Mouse (Mus musculus): ENCODE data around the gene Smcr8. TPM values are rescaled to one million over a fixed set of nuclear protein-coding genes. Genes with fewer than 3 reads are reported as not detected.

Gene Smcr8
- polyA plus RNA-seq (2017; shearing (Covaris generic)): 12.6 TPM

DNA sequence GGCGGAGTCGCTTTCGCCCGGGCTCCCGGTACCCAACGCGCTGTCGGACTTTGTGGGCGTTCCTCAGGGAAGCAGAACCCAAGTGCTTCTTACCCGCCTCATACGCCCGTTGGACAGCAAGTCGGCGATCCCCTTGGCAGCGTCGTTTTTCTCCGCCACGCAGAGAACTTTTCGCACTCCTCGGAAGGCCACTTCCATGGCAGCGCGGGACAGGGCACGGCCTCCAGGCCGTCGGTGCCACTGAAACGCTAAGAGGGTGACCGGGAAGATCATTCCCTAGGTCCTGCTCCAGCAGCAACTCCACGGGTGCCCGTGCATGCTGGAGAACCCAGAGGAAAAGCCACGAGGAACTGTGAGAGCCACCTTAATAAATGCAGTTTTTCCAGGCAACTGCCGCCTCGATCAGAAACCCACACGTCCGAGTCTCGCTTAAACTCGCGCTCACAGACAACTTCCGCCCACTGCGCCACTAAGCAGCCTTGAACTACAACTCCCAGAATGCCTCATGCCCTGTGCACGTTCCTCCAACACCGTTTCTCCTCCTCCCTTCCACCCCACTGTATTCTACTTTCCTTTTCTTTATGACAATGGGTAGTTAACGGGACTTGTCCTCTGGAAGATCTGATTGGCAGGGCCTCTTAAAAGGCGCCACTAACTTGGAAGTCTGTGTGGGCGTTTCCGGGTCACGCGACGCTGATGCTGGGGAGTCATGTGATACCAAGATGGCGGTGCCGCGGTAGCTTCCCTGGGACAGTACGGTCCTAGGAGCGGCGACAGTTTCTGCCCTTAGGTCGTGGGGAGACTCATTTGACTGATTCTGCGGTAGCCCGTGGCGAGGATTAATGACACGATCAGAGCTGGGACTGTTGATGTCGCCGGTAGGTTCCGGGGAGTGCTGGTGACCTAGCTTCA lies at the start of gene Smcr8, which contains the start of gene Top3a:
TSS of gene Smcr8 (plus strand) at position 696 of the 912 bp plus-strand sequence.
TSS of gene Top3a (minus strand) at position 537 of the 912 bp plus-strand sequence.

DNA sequence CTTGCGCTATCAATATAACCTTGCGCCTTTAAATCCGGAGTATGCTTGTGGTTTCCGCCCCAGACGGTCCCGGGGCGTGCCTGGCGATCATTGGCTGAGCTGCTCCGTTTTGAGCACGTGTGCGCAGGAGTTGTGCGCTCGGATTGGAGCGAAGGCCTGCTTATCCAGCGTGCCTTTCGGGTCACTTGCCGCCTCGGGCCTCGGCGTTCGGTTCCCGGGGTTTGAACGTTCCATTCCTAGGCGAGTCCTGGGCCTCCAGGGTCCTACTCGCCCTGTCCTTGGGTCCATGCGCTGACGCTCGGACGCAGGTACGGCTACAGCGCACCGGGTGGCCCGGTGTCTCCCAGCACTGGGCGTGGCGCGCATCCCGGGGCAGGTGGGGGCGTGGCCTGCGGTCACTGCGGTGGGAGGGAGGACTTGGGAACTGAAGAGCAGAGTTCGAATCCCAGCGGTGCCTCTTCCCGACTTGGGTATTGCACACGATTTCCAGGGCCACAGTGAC lies 49.0 kb upstream of the Smcr8 start, which contains the start of gene Mief2:
TSS of gene Mief2 (plus strand) at position 139 of the 502 bp plus-strand sequence.

GRCm38 (mm10) chr11:60811618-60812017 lies 34.3 kb downstream of the Smcr8 start, which contains the start of gene Shmt1:
Shmt1 (minus strand) TSS chr11:60811718.

GRCm38 (mm10) chr11:60830433-60831052 lies 53.2 kb downstream of the Smcr8 start, which contains the start of gene Dhrs7b:
Dhrs7b (plus strand) TSS chr11:60830631.

Other genes starting within 250 kb of the Smcr8 start
- gene Alkbh5, start 241.1 kb upstream of the Smcr8 start, polyA plus RNA-seq (2017; shearing (Covaris generic)): 46.0 TPM
- 30.8 TPM for gene Llgl1, start 77.8 kb upstream of the Smcr8 start, polyA plus RNA-seq (2017; shearing (Covaris generic))
- 150 TPM for gene Flii, start 50.3 kb upstream of the Smcr8 start, polyA plus RNA-seq (2017; shearing (Covaris generic))
- gene Mief2, start 49.1 kb upstream of the Smcr8 start, polyA plus RNA-seq (2017; shearing (Covaris generic)): 12.4 TPM
- 17.7 TPM for gene Top3a, start 159 bp upstream of the Smcr8 start, polyA plus RNA-seq (2017; shearing (Covaris generic))
- gene Shmt1, start 34.2 kb downstream of the Smcr8 start, polyA plus RNA-seq (2017; shearing (Covaris generic)): 5.4 TPM
- gene Dhrs7b, start 53.1 kb downstream of the Smcr8 start, polyA plus RNA-seq (2017; shearing (Covaris generic)): 15.5 TPM
- gene Tmem11, start 101.7 kb downstream of the Smcr8 start, polyA plus RNA-seq (2017; shearing (Covaris generic)): 43.5 TPM
- 5.1 TPM for gene Natd1, start 137.2 kb downstream of the Smcr8 start, polyA plus RNA-seq (2017; shearing (Covaris generic))
- 171 TPM for gene Map2k3, start 154.5 kb downstream of the Smcr8 start, polyA plus RNA-seq (2017; shearing (Covaris generic))
- not detected for gene Kcnj12, start 245.0 kb downstream of the Smcr8 start, polyA plus RNA-seq (2017; shearing (Covaris generic))